In genomic region chr12:51242839-51243238, GRCm38 (mm10) we compare ENCODE assay signal across 23 mouse cellular contexts.
DNase-seq lines count a peak whose midpoint lies in the region; ATAC-seq and TF ChIP-seq lines count a peak whose summit lies in the region.
"Had no signal": no experiment of that assay in that cellular context is flagged by ENCODE, and none has a peak within 500 bp of the region (broad histone marks: within the 10 kb centered on the region; RNA-seq: fewer than 3 reads in every experiment).

No protein-coding gene starts in this region.

- peak; percentile 14 to 19 for DNase-seq in left cerebral cortex, postnatal 36 days (ENCODE audit: low spot score in 2 of 2)
- no peak for DNase-seq in left cerebral cortex, postnatal 4 days
- no peak for DNase-seq in cerebellum, adult 11-12 months
- no peak for DNase-seq in ovary, adult 18-20 months (ENCODE audit: low spot score)
- DNase-seq: adrenal gland, adult 2 months; adrenal gland, postnatal 36 days; cerebellum, adult 18-20 months; cerebellum, adult 9-11 months; cerebellum, postnatal 36 days; embryo, embryonic 11 days; gastrocnemius, postnatal 10 days; heart, adult 18-20 months; heart, postnatal 10 days; heart, postnatal 4 days had no signal

- H3K36me3 ChIP-seq in forebrain, embryonic 16.5 days (ENCODE audit: control insufficient read depth, insufficient read depth), result no peaks in the 10 kb centered on the region
- no peaks in the 10 kb centered on the region for H3K36me3 ChIP-seq in forebrain, embryonic 12.5 days (replicated peaks)
- H3K36me3 ChIP-seq: embryonic facial prominence, embryonic 15.5 days; heart, embryonic 10.5 days; hindbrain, embryonic 12.5 days had no signal

- ATAC-seq in forebrain, embryonic 16.5 days, result no peak
- no peak for ATAC-seq in forebrain, embryonic 12.5 days (ENCODE audit: low FRiP score)
- ATAC-seq: hindbrain, embryonic 16.5 days; inflammation-experienced regulatory T-cells, adult 6 months had no signal

- H3K9ac ChIP-seq in forebrain, embryonic 16.5 days (replicated peaks; ENCODE audit: low read depth, low read length), result no peak overlapping the region
- H3K9ac ChIP-seq in forebrain, embryonic 12.5 days, result no peak overlapping the region
- H3K9ac ChIP-seq: embryonic facial prominence, embryonic 15.5 days; hindbrain, embryonic 12.5 days had no signal

- intact Hi-C loops in left cerebral cortex, postnatal 36 days (cut with DNase I), result no loop called here
- intact Hi-C loops in left cerebral cortex, postnatal 4 days (cut with DNase I), result no loop called here

- no peak overlapping the region for H3K4me2 ChIP-seq in forebrain, embryonic 16.5 days (ENCODE audit: low read length)
- no peak overlapping the region for H3K4me2 ChIP-seq in forebrain, embryonic 12.5 days
- H3K4me2 ChIP-seq: embryonic facial prominence, embryonic 15.5 days; hindbrain, embryonic 12.5 days had no signal

- TF ChIP-seq POLR2A in cortical plate, adult 2 months (IDR thresholded peaks at IDR 0.05; ENCODE audit: extremely low read depth, insufficient read depth, low read length), result no peak

- TF ChIP-seq CTCF in cortical plate, adult 2 months (IDR thresholded peaks at IDR 0.05; ENCODE audit: extremely low read depth, insufficient read depth, low read length), result no peak

- H3K4me3 ChIP-seq in forebrain, embryonic 16.5 days (replicated peaks; ENCODE audit: low read length), result no peak overlapping the region
- no peak overlapping the region for H3K4me3 ChIP-seq in forebrain, embryonic 12.5 days (replicated peaks)
- no peak overlapping the region for H3K4me3 ChIP-seq in cortical plate, adult 2 months (ENCODE audit: insufficient read depth, low read length)
- H3K4me3 ChIP-seq: embryonic facial prominence, embryonic 15.5 days; erythroblast, embryonic 14.5 days; heart, embryonic 10.5 days; hindbrain, embryonic 12.5 days had no signal

- peak overlapping the region; percentile 44; the same call in 1 of the 2 replicates for H3K27ac ChIP-seq in forebrain, embryonic 16.5 days (ENCODE audit: low read length)
- no peak overlapping the region for H3K27ac ChIP-seq in forebrain, embryonic 12.5 days
- 0 out of 2 replicates have a peak overlapping the region, but pooled peaks have one; percentile 29 for H3K27ac ChIP-seq in cortical plate, adult 2 months (ENCODE audit: insufficient read depth, low read length)
- H3K27ac ChIP-seq: embryonic facial prominence, embryonic 15.5 days; heart, embryonic 10.5 days; hindbrain, embryonic 12.5 days had no signal

- no peaks in the 10 kb centered on the region for H3K9me3 ChIP-seq in forebrain, embryonic 16.5 days (ENCODE audit: control insufficient read depth, low read length)
- no peaks in the 10 kb centered on the region for H3K9me3 ChIP-seq in forebrain, embryonic 12.5 days
- H3K9me3 ChIP-seq: embryonic facial prominence, embryonic 15.5 days; heart, embryonic 10.5 days; hindbrain, embryonic 12.5 days had no signal

- WGBS in forebrain, embryonic 16.5 days, result 86% methylated on average over 7 of the region's 7 CpGs
- 87% methylated on average over 7 of the region's 7 CpGs for WGBS in forebrain, embryonic 12.5 days

- H3K27me3 ChIP-seq in forebrain, embryonic 16.5 days (replicated peaks; ENCODE audit: control insufficient read depth, insufficient read depth, low read length), result no peaks in the 10 kb centered on the region
- no peaks in the 10 kb centered on the region for H3K27me3 ChIP-seq in forebrain, embryonic 12.5 days
- H3K27me3 ChIP-seq: embryonic facial prominence, embryonic 15.5 days; hindbrain, embryonic 12.5 days had no signal

- H3K4me1 ChIP-seq in forebrain, embryonic 16.5 days (replicated peaks; ENCODE audit: control insufficient read depth, insufficient read depth, low read length), result peaks cover 3% of the 10 kb centered on the region; the same call in 1 of the 2 replicates
- H3K4me1 ChIP-seq in forebrain, embryonic 12.5 days, result no peaks in the 10 kb centered on the region
- H3K4me1 ChIP-seq in cortical plate, adult 2 months (ENCODE audit: control insufficient read depth, insufficient read depth, low read length), result peaks cover 1% of the 10 kb centered on the region; the same call in 1 of the 2 replicates
- H3K4me1 ChIP-seq: embryonic facial prominence, embryonic 15.5 days; heart, embryonic 10.5 days; hindbrain, embryonic 12.5 days had no signal

Comparison
In these comparisons a context has a peak if more than half of its experiments do, and no peak if none do; other contexts are left out.
1. DNase-seq: peak in left cerebral cortex, postnatal 36 days (2 of 2); none in left cerebral cortex, postnatal 4 days (single experiment), cerebellum, adult 11-12 months (single experiment) and ovary, adult 18-20 months (single experiment).